Mouse (Mus musculus) layer of hippocampus, adult 8-10 months (tissue): ENCODE measurements around the gene Enox1. TPM values are rescaled to one million over a fixed set of nuclear protein-coding genes. Genes with fewer than 3 reads are reported as not detected.

Source experiments
- DNase-seq, 2 experiments: peaks; one replicate each; pipeline ENCODE4 v3.0.0; 2022; ENCODE audit warnings: low spot score in 2 of 2
- total RNA-seq, 4 experiments: library from RNA; stranded (reverse); gene quantifications; 2 replicates each; pipeline ENCODE4 v1.2.4; 2022

Gene Enox1
- total RNA-seq, 4 experiments from 2014 or later, result 52.2 to 66.6 (median 56.4) TPM

- DNase-seq, result no peak
Observed at GRCm38 (mm10) chr14:77448001-77448400, 291.4 kb downstream of the Enox1 start.

GRCm38 (mm10) chr14:77451916-77452315 is 295.4 kb downstream of the Enox1 start:
- no peak for DNase-seq

- DNase-seq, result no peak
Observed at GRCm38 (mm10) chr14:77456066-77456465, 299.5 kb downstream of the Enox1 start.

- DNase-seq, result no peak
Observed at GRCm38 (mm10) chr14:77456876-77457275, 300.3 kb downstream of the Enox1 start.

GRCm38 (mm10) chr14:77458217-77458616 is 301.7 kb downstream of the Enox1 start:
- DNase-seq, result no peak

GRCm38 (mm10) chr14:77463919-77464318 is 307.4 kb downstream of the Enox1 start:
- no peak for DNase-seq

GRCm38 (mm10) chr14:77464782-77465181 is 308.2 kb downstream of the Enox1 start:
- no peak for DNase-seq

GRCm38 (mm10) chr14:77470577-77470976 is 314.0 kb downstream of the Enox1 start:
- no peak for DNase-seq

- no peak for DNase-seq
Observed at GRCm38 (mm10) chr14:77473501-77473900, 316.9 kb downstream of the Enox1 start.

GRCm38 (mm10) chr14:77474026-77474425 is 317.5 kb downstream of the Enox1 start:
- DNase-seq, result no peak

GRCm38 (mm10) chr14:77475134-77475820 is 318.7 kb downstream of the Enox1 start:
- no peak for DNase-seq

GRCm38 (mm10) chr14:77477704-77478103 is 321.1 kb downstream of the Enox1 start:
- DNase-seq, result no peak

- no peak for DNase-seq
Observed at GRCm38 (mm10) chr14:77478210-77478609, 321.6 kb downstream of the Enox1 start.

GRCm38 (mm10) chr14:77478692-77479091 is 322.1 kb downstream of the Enox1 start:
- no peak for DNase-seq

GRCm38 (mm10) chr14:77483076-77483475 is 326.5 kb downstream of the Enox1 start:
- no peak for DNase-seq

GRCm38 (mm10) chr14:77484951-77485447 is 328.4 kb downstream of the Enox1 start:
- DNase-seq, result peak; percentile 61 to 66

- DNase-seq, result no peak
Observed at GRCm38 (mm10) chr14:77490699-77491098, 334.1 kb downstream of the Enox1 start.

- no peak for DNase-seq
Observed at GRCm38 (mm10) chr14:77491731-77492130, 335.2 kb downstream of the Enox1 start.

GRCm38 (mm10) chr14:77499996-77500581 is 343.5 kb downstream of the Enox1 start:
- DNase-seq, result no peak

GRCm38 (mm10) chr14:77504458-77505135 is 348.0 kb downstream of the Enox1 start:
- DNase-seq, result no peak

GRCm38 (mm10) chr14:77506341-77506740 is 349.8 kb downstream of the Enox1 start:
- no peak for DNase-seq

- peak in 1 of 2 experiments; percentile 17 for DNase-seq
Observed at GRCm38 (mm10) chr14:77508036-77508435, 351.5 kb downstream of the Enox1 start.
